Mouse (Mus musculus) heart, embryonic 11.5 days (tissue): ENCODE results near the gene Egfr. TPM values are rescaled to one million over a fixed set of nuclear protein-coding genes. Genes with fewer than 3 reads are reported as not detected.
A peak's percentile ranks its signal among the peaks of the same experiment; 100 is the strongest.

Source experiments
- ATAC-seq: fragments of 200-750 bp; cut with Nextera tagmentation; replicated peaks from 2 replicates; pipeline ENCODE4 v1.8.0; 2017; ENCODE audit warnings: moderate library complexity; ENCODE audit not compliant: insufficient number of reproducible peaks, low FRiP score, low TSS enrichment
- H3K27ac ChIP-seq: fragments of 300-500 bp; sonication (generic); 2 replicates; pipeline ENCODE4 v1.5.1; 2014; ENCODE audit warnings: mild to moderate bottlenecking, low read depth, low read length
- H3K27me3 ChIP-seq: fragments of 300-500 bp; sonication (generic); 2 replicates; pipeline ENCODE4 v1.6.1; 2014; ENCODE audit warnings: mild to moderate bottlenecking, low read length, mixed read lengths; ENCODE audit not compliant: control insufficient read depth, insufficient read depth
- H3K36me3 ChIP-seq: fragments of 300-500 bp; sonication (generic); 2 replicates; pipeline ENCODE4 v1.6.1; 2014; ENCODE audit warnings: mild to moderate bottlenecking, low read length, moderate library complexity, mixed read lengths; ENCODE audit not compliant: control insufficient read depth, insufficient read depth
- H3K4me1 ChIP-seq: fragments of 300-500 bp; sonication (generic); 2 replicates; pipeline ENCODE4 v1.6.1; 2014; ENCODE audit warnings: low read length; ENCODE audit not compliant: control insufficient read depth, insufficient read depth
- H3K4me2 ChIP-seq: fragments of 300-500 bp; sonication (generic); 2 replicates; pipeline ENCODE4 v1.6.1; 2014; ENCODE audit warnings: mild to moderate bottlenecking, moderate library complexity
- H3K4me3 ChIP-seq: fragments of 300-500 bp; sonication (generic); 2 replicates; pipeline ENCODE4 v1.5.1; 2014; ENCODE audit warnings: low read depth, low read length
- H3K9ac ChIP-seq: fragments of 300-500 bp; sonication (generic); 2 replicates; pipeline ENCODE4 v1.6.1; 2014; ENCODE audit warnings: mild to moderate bottlenecking, low read depth, low read length, moderate library complexity
- H3K9me3 ChIP-seq: fragments of 300-500 bp; sonication (generic); replicated peaks from 2 replicates; pipeline ENCODE4 v1.6.1; 2016; ENCODE audit warnings: low read length; ENCODE audit not compliant: control insufficient read depth
- WGBS: fragments of 180-500 bp; shearing (Covaris S2); extraction: QIAGEN DNeasy Blood & Tissue Kit; methylation state at CpG from one replicate; pipeline ENCODE4 v1.1.7; 2014; ENCODE audit not compliant: insufficient replicate concordance; 5-methylcytosine and 5-hydroxymethylcytosine counted together
- polyA plus RNA-seq: library from polyadenylated mRNA; unstranded; fragments of >200 nt; fragmentation: Nextera tagmentation; extraction: Ambion mirVana; gene quantifications from 2 replicates; pipeline ENCODE4 v1.2.1, GENCODE M21; 2014

Gene Egfr
- polyA plus RNA-seq, 1 experiment from 2014 or later: 3.7 TPM

- WGBS: 90% methylated on average over 1 of the region's 1 CpGs
- H3K9ac ChIP-seq: no peak overlapping the region
- H3K4me1 ChIP-seq: no peaks in the 10 kb centered on the region
- H3K9me3 ChIP-seq: no peaks in the 10 kb centered on the region
- no peaks in the 10 kb centered on the region for H3K27me3 ChIP-seq
- H3K4me2 ChIP-seq: no peak overlapping the region
- H3K36me3 ChIP-seq: no peaks in the 10 kb centered on the region
- no peak overlapping the region for H3K4me3 ChIP-seq
- no peak for ATAC-seq
- no peak overlapping the region for H3K27ac ChIP-seq
These were observed 99.4 kb downstream of the Egfr start for GRCm38 (mm10) chr11:16851361-16851760.

DNA sequence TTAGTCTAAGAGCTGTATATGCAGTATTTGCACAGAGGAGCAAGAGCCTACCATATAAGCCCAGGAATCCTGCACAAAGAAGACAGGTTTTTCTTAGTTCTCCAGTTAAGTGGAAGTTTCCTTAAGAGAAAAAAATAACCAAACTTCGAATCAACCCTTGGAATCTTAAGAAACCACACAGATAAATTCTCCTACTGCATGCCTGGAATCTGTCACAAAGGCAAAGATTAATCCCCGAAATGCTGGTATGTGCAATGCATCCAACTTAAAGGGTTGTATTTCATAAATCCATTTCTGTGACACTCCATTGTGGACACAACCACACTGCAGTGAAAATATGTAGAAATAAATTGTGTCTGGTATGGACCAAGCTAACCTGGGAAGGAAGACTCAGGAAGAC lies 102.1 kb downstream of the Egfr start:
- no peak overlapping the region for H3K4me3 ChIP-seq
- no peaks in the 10 kb centered on the region for H3K9me3 ChIP-seq
- ATAC-seq: no peak
- no peak overlapping the region for H3K27ac ChIP-seq
- no peaks in the 10 kb centered on the region for H3K36me3 ChIP-seq
- H3K9ac ChIP-seq: no peak overlapping the region
- H3K27me3 ChIP-seq: no peaks in the 10 kb centered on the region
- 63% methylated on average over 2 of the region's 2 CpGs for WGBS
- no peak overlapping the region for H3K4me2 ChIP-seq
- no peaks in the 10 kb centered on the region for H3K4me1 ChIP-seq

- Histone ChIP-seq H3K36me3 (no peaks in the 10 kb centered on the region), H3K9me3 (no peaks in the 10 kb centered on the region), H3K4me2 (no peak overlapping the region), H3K9ac (no peak overlapping the region), H3K27me3 (no peaks in the 10 kb centered on the region; the same call in 1 of the 2 replicates), H3K27ac (no peak overlapping the region), H3K4me3 (no peak overlapping the region), H3K4me1 (no peaks in the 10 kb centered on the region)
- 77% methylated on average over 2 of the region's 2 CpGs for WGBS
- no peak for ATAC-seq
These were observed 105.3 kb downstream of the Egfr start for GRCm38 (mm10) chr11:16857346-16857745.

DNA sequence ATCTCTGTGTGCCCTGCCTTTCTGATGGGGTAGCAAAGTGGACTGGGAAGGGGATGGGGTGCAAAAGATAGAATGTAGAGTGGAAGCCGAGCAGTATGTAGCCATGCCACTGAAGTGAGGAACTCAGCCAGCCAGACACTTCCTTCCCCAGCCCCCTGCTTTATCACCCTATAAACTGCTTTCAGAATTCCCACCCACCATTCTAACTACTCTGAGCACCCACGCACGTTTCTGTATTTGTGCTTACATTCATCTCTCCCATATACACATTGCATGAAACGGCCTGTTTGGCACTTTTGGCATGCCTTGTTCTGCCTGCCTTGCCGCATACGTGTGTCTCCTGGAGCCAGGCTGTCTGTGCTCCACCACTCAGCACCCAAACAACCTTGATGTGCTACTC lies 109.0 kb downstream of the Egfr start:
- no peak for ATAC-seq
- H3K4me3 ChIP-seq: no peak overlapping the region
- no peaks in the 10 kb centered on the region for H3K9me3 ChIP-seq
- H3K9ac ChIP-seq: no peak overlapping the region
- no peaks in the 10 kb centered on the region for H3K36me3 ChIP-seq
- no peaks in the 10 kb centered on the region; the same call in 1 of the 2 replicates for H3K27me3 ChIP-seq
- no peak overlapping the region for H3K27ac ChIP-seq
- no peak overlapping the region for H3K4me2 ChIP-seq
- H3K4me1 ChIP-seq: 0 out of 2 replicates have a peak, but pooled peaks cover 4% of the 10 kb centered on the region
- WGBS: 56% methylated on average over 6 of the region's 6 CpGs

- Histone ChIP-seq H3K36me3 (no peaks in the 10 kb centered on the region), H3K27ac (no peak overlapping the region), H3K4me3 (no peak overlapping the region), H3K9me3 (no peaks in the 10 kb centered on the region), H3K4me2 (no peak overlapping the region), H3K9ac (no peak overlapping the region), H3K27me3 (peaks cover 18% of the 10 kb centered on the region), H3K4me1 (0 out of 2 replicates have a peak, but pooled peaks cover 4% of the 10 kb centered on the region)
- no peak for ATAC-seq
These were observed 111.5 kb downstream of the Egfr start for GRCm38 (mm10) chr11:16863547-16863946.

GRCm38 (mm10) chr11:16864980-16865561 lies 113.1 kb downstream of the Egfr start:
- 19% methylated on average over 3 of the region's 3 CpGs for WGBS
- 0 out of 2 replicates have a peak, but pooled peaks cover 4% of the 10 kb centered on the region for H3K4me1 ChIP-seq
- H3K36me3 ChIP-seq: no peaks in the 10 kb centered on the region
- peaks cover 28% of the 10 kb centered on the region for H3K27me3 ChIP-seq
- no peak overlapping the region for H3K9ac ChIP-seq
- no peaks in the 10 kb centered on the region for H3K9me3 ChIP-seq
- no peak overlapping the region for H3K27ac ChIP-seq
- no peak overlapping the region for H3K4me3 ChIP-seq
- ATAC-seq: peak; percentile 65
- H3K4me2 ChIP-seq: no peak overlapping the region

GRCm38 (mm10) chr11:16868051-16868450 lies 116.0 kb downstream of the Egfr start:
- 76% methylated on average over 6 of the region's 6 CpGs for WGBS
- no peak for ATAC-seq
- Histone ChIP-seq H3K9me3 (no peaks in the 10 kb centered on the region), H3K27ac (no peak overlapping the region), H3K36me3 (no peaks in the 10 kb centered on the region), H3K27me3 (peaks cover 35% of the 10 kb centered on the region), H3K4me3 (no peak overlapping the region), H3K4me2 (no peak overlapping the region), H3K9ac (no peak overlapping the region), H3K4me1 (0 out of 2 replicates have a peak, but pooled peaks cover 4% of the 10 kb centered on the region)

DNA sequence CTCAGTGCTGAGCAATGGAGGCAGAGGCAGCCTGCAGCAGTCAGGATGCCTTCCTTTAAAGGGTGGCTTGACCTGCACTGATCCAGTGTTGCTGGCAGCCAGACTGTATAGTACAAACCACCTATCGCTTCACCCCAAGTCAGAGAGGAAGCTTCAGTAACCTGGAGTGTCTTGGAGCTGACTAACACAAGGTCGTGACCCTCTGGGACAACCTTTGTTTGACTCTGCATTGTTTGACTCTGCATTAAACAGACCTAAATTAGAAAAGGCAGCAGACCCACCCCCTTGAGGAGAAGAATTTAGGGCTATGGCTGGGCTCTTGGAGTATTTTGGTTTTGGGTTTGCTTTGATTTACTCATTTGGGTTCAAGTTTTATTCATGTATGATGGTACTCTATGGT lies 117.5 kb downstream of the Egfr start:
- Histone ChIP-seq H3K27me3 (peaks cover 39% of the 10 kb centered on the region), H3K36me3 (no peaks in the 10 kb centered on the region), H3K4me1 (0 out of 2 replicates have a peak, but pooled peaks cover 4% of the 10 kb centered on the region), H3K4me2 (no peak overlapping the region), H3K27ac (no peak overlapping the region), H3K9me3 (no peaks in the 10 kb centered on the region), H3K4me3 (no peak overlapping the region), H3K9ac (no peak overlapping the region)
- no peak for ATAC-seq
- WGBS: 72% methylated on average over 2 of the region's 2 CpGs

- Histone ChIP-seq H3K4me1 (no peaks in the 10 kb centered on the region), H3K27me3 (peaks cover 45% of the 10 kb centered on the region), H3K27ac (no peak overlapping the region), H3K9ac (no peak overlapping the region), H3K36me3 (no peaks in the 10 kb centered on the region), H3K4me3 (no peak overlapping the region), H3K4me2 (no peak overlapping the region), H3K9me3 (no peaks in the 10 kb centered on the region)
- no peak for ATAC-seq
- WGBS: 67% methylated on average over 5 of the region's 5 CpGs
These were observed 119.1 kb downstream of the Egfr start for GRCm38 (mm10) chr11:16871120-16871519.
